Mouse (Mus musculus) thymus, postnatal 0 days (tissue): ENCODE measurements around the gene Gm20896. TPM values are rescaled to one million over a fixed set of nuclear protein-coding genes. Genes with fewer than 3 reads are reported as not detected.
"Not testable (repeated sequence)": the region's sequence is repeated elsewhere in the genome, so short reads cannot be mapped to it uniquely, and the experiment has no call there.

Source experiments
- DNase-seq: peaks from one replicate; pipeline ENCODE4 v3.0.0-alpha.2; 2015; ENCODE audit warnings: low spot score
- polyA plus RNA-seq: library from polyadenylated mRNA; unstranded; fragments of >200 nt; fragmentation: Nextera tagmentation; extraction: Ambion mirVana; gene quantifications from 2 replicates; pipeline ENCODE4 v1.2.1, GENCODE M21; 2015

The Gm20896 gene
- not detected in 2 replicates for polyA plus RNA-seq

GRCm38 (mm10) chrY:35921426-35921825 lies at the start of gene Gm20896:
TSS of gene Gm20896 (minus strand) at chrY:35921526.
- not testable (repeated sequence) for DNase-seq
